Mouse (Mus musculus): ENCODE measurements around the gene Hspe1. TPM values are rescaled to one million over a fixed set of nuclear protein-coding genes. Genes with fewer than 3 reads are reported as not detected.
"Not testable (repeated sequence)": the region's sequence is repeated elsewhere in the genome, so short reads cannot be mapped to it uniquely, and the experiment has no call there.

Hspe1 gene
- polyA plus RNA-seq, 1 experiment from 2014 or later: 434 TPM

DNA sequence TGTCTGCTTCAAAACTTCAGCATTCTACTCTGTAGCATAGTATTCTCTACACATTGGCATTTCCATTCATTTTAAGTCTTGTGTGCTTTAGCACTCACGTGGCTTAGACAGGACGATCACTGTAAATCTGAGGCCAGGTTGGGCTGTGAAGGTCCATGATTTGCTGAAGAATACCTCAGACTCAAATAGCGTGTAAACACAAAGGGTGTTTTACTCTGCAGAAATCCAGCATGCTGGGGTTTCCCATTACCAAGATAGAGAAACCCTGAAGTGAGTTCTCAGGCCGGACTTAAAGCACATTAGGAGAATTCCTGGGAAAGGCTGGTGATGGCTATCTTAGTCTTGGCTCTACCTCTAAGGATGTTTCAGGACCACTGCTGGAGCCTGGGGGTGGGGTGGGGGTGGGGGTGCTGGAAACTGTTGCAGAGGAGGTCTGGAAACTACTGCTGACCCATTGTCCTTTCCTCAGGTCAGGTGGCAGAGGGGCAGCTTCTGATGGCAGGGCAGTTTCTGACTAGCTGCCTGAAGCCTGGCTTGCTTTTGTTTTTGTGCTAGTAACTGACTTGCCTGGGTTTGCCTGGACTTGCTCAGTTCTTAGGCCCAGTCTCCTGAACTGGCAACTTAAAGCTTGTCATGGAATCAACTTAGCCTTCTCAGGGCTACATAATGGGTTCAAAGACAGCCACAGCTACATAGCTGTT, 21.3 kb downstream of the Hspe1 start:
- no peak for ATAC-seq (ENCODE audit: insufficient number of reproducible peaks, insufficient read depth, low FRiP score, low TSS enrichment, low read depth)

DNA sequence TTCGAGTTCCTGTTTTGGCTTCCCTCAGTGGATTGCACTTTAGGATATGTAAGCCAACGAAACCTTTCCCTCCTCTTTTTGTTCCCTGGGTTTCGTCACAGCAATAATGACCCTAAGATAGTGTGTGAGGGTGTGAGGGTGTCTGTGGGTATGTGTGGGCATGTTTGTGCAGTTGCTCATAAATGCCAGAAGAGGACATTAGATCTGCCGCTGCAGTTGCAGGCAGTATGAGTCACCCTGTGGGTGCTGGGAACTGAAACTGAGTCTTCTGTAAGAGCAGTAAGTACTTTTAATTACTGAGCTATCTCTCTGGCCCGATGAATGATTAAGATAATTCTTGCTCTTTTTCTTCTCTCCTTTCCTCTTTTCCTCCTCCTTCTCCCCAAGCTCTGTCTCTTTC, 35.1 kb downstream of the Hspe1 start:
- Histone ChIP-seq H3K4me2 (no peak overlapping the region), H3K9ac (no peak overlapping the region), H3K36me3 (no peaks in the 10 kb centered on the region), H3K4me3 (no peak overlapping the region), H3K27ac (no peak overlapping the region), H3K9me3 (no peaks in the 10 kb centered on the region), H3K4me1 (no peaks in the 10 kb centered on the region), H3K27me3 (no peaks in the 10 kb centered on the region)
- 88% methylated on average over 5 of the region's 5 CpGs for WGBS
- no peak for ATAC-seq (ENCODE audit: insufficient number of reproducible peaks, insufficient read depth, low FRiP score, low TSS enrichment, low read depth)

More for the DNA sequence above, 21.3 kb downstream of the Hspe1 start:
- Histone ChIP-seq H3K4me2 (no peak overlapping the region), H3K9ac (no peak overlapping the region), H3K27ac (no peak overlapping the region), H3K4me1 (no peaks in the 10 kb centered on the region), H3K36me3 (no peaks in the 10 kb centered on the region), H3K27me3 (no peaks in the 10 kb centered on the region), H3K4me3 (no peak overlapping the region), H3K9me3 (no peaks in the 10 kb centered on the region)
- 83% methylated on average over 4 of the region's 4 CpGs for WGBS

DNA sequence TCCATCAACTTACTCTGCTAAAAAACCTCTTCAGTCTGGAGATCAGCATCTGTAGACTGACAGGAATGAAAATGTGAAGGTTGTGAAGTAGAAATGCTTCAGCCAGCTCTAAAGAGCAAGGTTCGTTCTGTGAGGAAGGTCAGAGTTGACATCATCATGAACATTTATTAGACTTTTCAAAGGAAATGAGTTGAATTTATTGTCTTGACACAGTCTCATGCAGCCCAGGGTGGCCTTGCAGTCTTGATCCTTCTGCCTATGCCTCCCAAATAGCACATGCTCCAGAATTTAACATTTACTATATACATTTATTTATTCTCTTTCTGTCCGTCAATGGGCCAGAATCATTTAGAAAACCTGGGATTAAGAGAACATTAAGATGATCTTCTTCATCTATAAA, 35.6 kb downstream of the Hspe1 start:
- H3K27ac ChIP-seq: no peak overlapping the region
- no peak for ATAC-seq (ENCODE audit: insufficient number of reproducible peaks, insufficient read depth, low FRiP score, low TSS enrichment, low read depth)
- no peaks in the 10 kb centered on the region for H3K4me1 ChIP-seq
- no peaks in the 10 kb centered on the region for H3K9me3 ChIP-seq
- no peak overlapping the region for H3K4me2 ChIP-seq
- no peaks in the 10 kb centered on the region for H3K36me3 ChIP-seq
- no peak overlapping the region for H3K9ac ChIP-seq
- H3K27me3 ChIP-seq: no peaks in the 10 kb centered on the region
- H3K4me3 ChIP-seq: no peak overlapping the region
- WGBS: 88% methylated on average over 2 of the region's 2 CpGs

DNA sequence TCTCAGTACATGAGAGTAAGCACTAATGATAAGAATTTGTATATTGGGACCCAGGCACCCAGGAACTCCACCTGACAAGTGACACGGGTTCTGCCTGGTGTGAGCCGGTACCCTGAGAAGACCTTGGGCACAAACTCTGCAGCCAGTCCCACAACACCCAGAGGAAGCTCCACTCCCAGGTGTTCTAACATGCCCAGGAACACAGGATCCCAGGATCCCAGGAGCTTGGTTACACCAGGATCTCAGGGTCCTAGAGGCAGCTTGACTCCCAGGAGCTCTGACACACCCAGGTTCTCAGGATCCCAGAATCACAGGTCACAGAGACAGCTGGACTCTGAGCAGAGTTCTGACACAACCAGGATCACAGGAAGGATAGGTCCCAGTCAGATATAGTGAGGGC, 36.2 kb downstream of the Hspe1 start:
- not testable (repeated sequence) for H3K4me3 ChIP-seq; ATAC-seq (ENCODE audit: insufficient number of reproducible peaks, insufficient read depth, low FRiP score, low TSS enrichment, low read depth); H3K4me1 ChIP-seq; H3K36me3 ChIP-seq; H3K27me3 ChIP-seq; H3K27ac ChIP-seq; H3K9ac ChIP-seq; H3K4me2 ChIP-seq; H3K9me3 ChIP-seq
- WGBS: 96% methylated on average over 2 of the region's 2 CpGs

DNA sequence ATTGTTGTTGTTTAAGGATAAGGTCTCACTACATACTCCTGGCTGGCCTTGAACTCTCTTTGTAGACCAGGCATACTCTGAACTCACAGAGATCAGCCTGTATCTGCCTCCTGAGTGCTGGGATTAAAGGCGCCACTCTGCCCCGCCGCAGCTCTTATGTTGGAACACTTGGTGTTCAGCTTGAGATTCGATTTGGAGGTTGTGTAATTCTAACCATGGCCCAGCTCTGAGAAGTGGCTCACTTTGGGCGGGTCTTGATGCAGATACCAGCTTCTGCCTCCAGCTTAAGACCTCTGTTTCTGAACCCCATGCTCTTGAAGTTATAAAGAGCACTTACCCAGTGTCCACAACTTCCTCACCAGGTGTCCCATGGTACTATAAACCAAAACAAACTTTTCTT, 41.8 kb downstream of the Hspe1 start:
- 90% methylated on average over 5 of the region's 5 CpGs for WGBS

DNA sequence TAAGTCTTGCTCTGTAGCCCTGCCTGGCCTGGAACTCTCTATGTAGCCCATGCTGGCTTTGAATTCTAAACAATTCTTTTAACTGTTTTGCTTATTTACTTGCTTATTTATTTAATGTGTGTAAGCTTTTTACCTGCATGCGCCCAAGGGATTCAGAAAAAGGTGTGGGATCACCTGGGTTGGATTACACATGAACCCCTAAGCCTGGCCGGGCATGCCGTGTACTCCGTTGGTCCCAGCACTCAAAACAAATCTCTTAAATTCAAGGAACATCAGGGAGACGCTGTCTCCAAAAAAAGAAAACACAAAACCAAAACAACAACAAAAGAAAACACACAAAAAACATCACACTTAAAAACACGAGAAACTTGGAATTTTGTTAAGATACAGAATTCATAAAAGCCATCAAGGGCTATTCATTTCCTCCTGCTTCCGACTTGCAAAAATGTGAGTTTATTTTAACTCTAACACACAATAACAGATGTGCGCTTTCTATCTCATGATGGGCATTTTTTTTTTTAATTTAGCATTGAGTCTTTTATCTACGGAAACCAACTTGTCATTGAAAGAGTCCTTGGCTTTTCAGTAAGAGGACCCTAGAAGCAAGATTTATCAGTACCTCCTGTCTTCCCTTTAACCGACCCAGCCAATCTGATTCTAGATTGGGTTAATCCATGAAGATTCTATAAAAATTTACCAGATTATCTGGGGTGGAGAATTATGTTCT, 42.4 kb downstream of the Hspe1 start:
- WGBS: 57% methylated on average over 10 of the region's 10 CpGs
- H3K9me3 ChIP-seq: no peaks in the 10 kb centered on the region
- H3K9ac ChIP-seq: peak overlapping the region; percentile 99
- no peaks in the 10 kb centered on the region; the same call in 1 of the 2 replicates for H3K36me3 ChIP-seq
- H3K27me3 ChIP-seq: no peaks in the 10 kb centered on the region
- H3K4me2 ChIP-seq: peak overlapping the region; percentile 60
- ATAC-seq (ENCODE audit: insufficient number of reproducible peaks, insufficient read depth, low FRiP score, low TSS enrichment, low read depth): no peak
- H3K4me1 ChIP-seq: peaks cover 10% of the 10 kb centered on the region
- H3K27ac ChIP-seq: peak overlapping the region; percentile 97
- H3K4me3 ChIP-seq: peak overlapping the region; percentile 100

More for the DNA sequence above, 41.8 kb downstream of the Hspe1 start:
- H3K27me3 ChIP-seq: no peaks in the 10 kb centered on the region
- H3K4me3 ChIP-seq: no peak overlapping the region
- no peak overlapping the region for H3K9ac ChIP-seq
- H3K4me2 ChIP-seq: no peak overlapping the region
- no peak overlapping the region for H3K27ac ChIP-seq
- H3K9me3 ChIP-seq: no peaks in the 10 kb centered on the region
- ATAC-seq (ENCODE audit: insufficient number of reproducible peaks, insufficient read depth, low FRiP score, low TSS enrichment, low read depth): no peak
- no peaks in the 10 kb centered on the region; the same call in 1 of the 2 replicates for H3K36me3 ChIP-seq
- H3K4me1 ChIP-seq: peaks cover 10% of the 10 kb centered on the region

- peak within 1 kb of the TSS; percentile 99 for H3K9ac ChIP-seq
- peak within 1 kb of the TSS; percentile 60 for H3K4me2 ChIP-seq
- under 1% methylated on average over 30 of the region's 42 CpGs for WGBS
- H3K4me1 ChIP-seq: peaks cover 10% of the 10 kb centered on the region
- no peaks in the 10 kb centered on the region; the same call in 1 of the 2 replicates for H3K36me3 ChIP-seq
- ATAC-seq (ENCODE audit: insufficient number of reproducible peaks, insufficient read depth, low FRiP score, low TSS enrichment, low read depth): peak; percentile 92
- peak within 1 kb of the TSS; percentile 97 for H3K27ac ChIP-seq
- no peaks in the 10 kb centered on the region for H3K27me3 ChIP-seq
- peak within 1 kb of the TSS; percentile 100 for H3K4me3 ChIP-seq
- H3K9me3 ChIP-seq: no peaks in the 10 kb centered on the region
Measured at GRCm38 (mm10) chr1:55130943-55131401, 43.0 kb downstream of the Hspe1 start, which contains the start of gene Mob4. Gene Mob4 (plus strand): TSS chr1:55131231.

GRCm38 (mm10) chr1:55131424-55132014, 43.6 kb downstream of the Hspe1 start:
- Histone ChIP-seq H3K4me3 (peak overlapping the region; percentile 100), H3K9me3 (no peaks in the 10 kb centered on the region), H3K27ac (peak overlapping the region; percentile 97), H3K4me1 (peaks cover 10% of the 10 kb centered on the region), H3K27me3 (no peaks in the 10 kb centered on the region), H3K36me3 (no peaks in the 10 kb centered on the region; the same call in 1 of the 2 replicates), H3K4me2 (peak overlapping the region; percentile 60), H3K9ac (peak overlapping the region; percentile 99)
- peak; percentile 83 for ATAC-seq (ENCODE audit: insufficient number of reproducible peaks, insufficient read depth, low FRiP score, low TSS enrichment, low read depth)
- under 1% methylated on average over 47 of the region's 47 CpGs for WGBS

DNA sequence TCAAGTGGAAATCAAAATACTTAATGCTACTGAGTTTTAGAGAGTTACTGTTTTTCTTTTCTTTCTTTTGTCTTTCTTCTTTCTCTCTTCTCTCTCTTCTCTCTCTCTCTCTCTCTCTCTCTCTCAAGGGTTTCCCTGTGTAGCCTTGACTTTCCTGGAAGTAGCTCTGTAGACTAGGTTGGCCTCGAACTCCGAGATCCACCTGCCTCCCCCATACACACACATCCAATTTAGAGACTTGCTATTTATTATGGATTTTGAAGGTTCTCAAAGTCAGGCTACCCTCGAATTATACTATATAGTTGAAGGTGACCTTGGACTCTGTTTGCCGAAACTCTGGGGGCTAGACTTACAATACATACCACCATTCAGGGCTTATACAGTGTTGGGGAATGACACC, 44.4 kb downstream of the Hspe1 start:
- H3K4me1 ChIP-seq: peaks cover 10% of the 10 kb centered on the region
- ATAC-seq (ENCODE audit: insufficient number of reproducible peaks, insufficient read depth, low FRiP score, low TSS enrichment, low read depth): no peak
- WGBS: 70% methylated on average over 4 of the region's 4 CpGs
- H3K36me3 ChIP-seq: peaks cover 5% of the 10 kb centered on the region; the same call in 1 of the 2 replicates
- H3K9ac ChIP-seq: peak overlapping the region; percentile 99
- H3K27ac ChIP-seq: no peak overlapping the region; the same call in 1 of the 2 replicates
- no peaks in the 10 kb centered on the region for H3K27me3 ChIP-seq
- peak overlapping the region; percentile 100 for H3K4me3 ChIP-seq
- no peaks in the 10 kb centered on the region for H3K9me3 ChIP-seq
- peak overlapping the region; percentile 60 for H3K4me2 ChIP-seq

DNA sequence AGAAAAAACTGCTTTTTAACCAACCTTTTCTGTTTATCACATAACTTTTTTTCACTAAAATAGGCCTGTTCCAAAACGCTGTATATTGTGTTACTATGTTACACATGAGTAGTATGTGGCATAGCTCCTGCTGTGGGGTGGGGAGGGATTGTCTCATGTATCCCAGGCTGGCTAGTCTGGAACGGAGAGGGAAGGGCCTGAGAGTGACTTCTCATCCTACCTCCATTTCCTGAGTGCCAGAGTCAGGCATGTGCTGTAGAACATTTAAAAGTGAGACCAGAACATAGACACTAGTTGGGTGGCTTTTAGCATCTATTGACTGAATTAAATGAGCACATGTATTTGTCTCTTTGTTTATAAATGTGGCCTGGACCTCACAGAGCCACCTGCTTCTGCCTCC, 45.2 kb downstream of the Hspe1 start:
- no peaks in the 10 kb centered on the region for H3K9me3 ChIP-seq
- H3K4me3 ChIP-seq: no peak overlapping the region
- peaks cover 8% of the 10 kb centered on the region for H3K36me3 ChIP-seq
- 59% methylated on average over 2 of the region's 2 CpGs for WGBS
- no peak for ATAC-seq (ENCODE audit: insufficient number of reproducible peaks, insufficient read depth, low FRiP score, low TSS enrichment, low read depth)
- H3K9ac ChIP-seq: no peak overlapping the region
- H3K4me2 ChIP-seq: peak overlapping the region; percentile 60
- H3K27ac ChIP-seq: no peak overlapping the region
- no peaks in the 10 kb centered on the region for H3K27me3 ChIP-seq
- peaks cover 10% of the 10 kb centered on the region for H3K4me1 ChIP-seq

- H3K4me3 ChIP-seq: no peak overlapping the region
- 85% methylated on average over 3 of the region's 3 CpGs for WGBS
- H3K27me3 ChIP-seq: no peaks in the 10 kb centered on the region
- H3K9ac ChIP-seq: no peak overlapping the region
- H3K4me2 ChIP-seq: no peak overlapping the region
- no peaks in the 10 kb centered on the region for H3K9me3 ChIP-seq
- peaks cover 16% of the 10 kb centered on the region for H3K36me3 ChIP-seq
- peaks cover 10% of the 10 kb centered on the region for H3K4me1 ChIP-seq
- ATAC-seq (ENCODE audit: insufficient number of reproducible peaks, insufficient read depth, low FRiP score, low TSS enrichment, low read depth): no peak
- no peak overlapping the region for H3K27ac ChIP-seq
Measured at GRCm38 (mm10) chr1:55134301-55134700, 46.4 kb downstream of the Hspe1 start.
